Mouse (Mus musculus) adrenal gland (tissue): Measurements from ENCODE around the gene Arhgef10l.

Experiments used
- intact Hi-C: fragments of 180-260 bp; cut with DNase I; formaldehyde crosslinking; loops from one replicate; pipeline ENCODE4 v1.15.1; 2025

Gene Arhgef10l

DNA sequence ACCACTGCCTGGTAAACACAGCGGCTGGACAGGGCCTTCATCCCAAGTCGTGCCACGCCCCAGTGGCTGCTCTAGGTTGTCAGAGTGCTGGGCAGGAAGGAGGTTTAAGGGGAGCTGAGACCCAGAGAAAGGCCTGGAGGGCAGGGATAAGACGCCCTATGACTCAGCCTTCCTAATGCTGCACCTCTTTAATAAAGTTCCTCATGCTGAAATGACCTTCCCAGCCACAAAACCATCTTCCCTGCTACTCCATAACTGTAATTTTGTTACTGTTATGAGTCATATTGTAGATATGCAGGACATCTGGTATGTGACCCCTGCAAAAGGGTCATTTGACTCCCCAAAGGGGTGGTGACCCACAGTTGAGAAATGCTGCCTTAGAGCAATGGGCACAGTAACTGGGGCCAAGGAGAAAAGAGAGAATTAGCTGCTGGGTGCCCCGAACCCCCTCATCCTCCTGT is 128.2 kb downstream of the Arhgef10l start:
- intact Hi-C loops, result loop anchor here (2.0 to 5.0 kb wide), 2 partner anchors 287 to 665 kb away; no protein-coding TSS in a partner anchor

- intact Hi-C loops, result loop anchor here (5.0 kb wide), 1 partner anchor 663 kb away; no protein-coding TSS in a partner anchor
Measured at GRCm38 (mm10) chr4:140535323-140535722, 130.5 kb downstream of the Arhgef10l start.

GRCm38 (mm10) chr4:140532270-140532669 is 133.5 kb downstream of the Arhgef10l start:
- intact Hi-C loops, result no loop called here

GRCm38 (mm10) chr4:140531024-140531423 is 134.8 kb downstream of the Arhgef10l start:
- intact Hi-C loops, result no loop called here

DNA sequence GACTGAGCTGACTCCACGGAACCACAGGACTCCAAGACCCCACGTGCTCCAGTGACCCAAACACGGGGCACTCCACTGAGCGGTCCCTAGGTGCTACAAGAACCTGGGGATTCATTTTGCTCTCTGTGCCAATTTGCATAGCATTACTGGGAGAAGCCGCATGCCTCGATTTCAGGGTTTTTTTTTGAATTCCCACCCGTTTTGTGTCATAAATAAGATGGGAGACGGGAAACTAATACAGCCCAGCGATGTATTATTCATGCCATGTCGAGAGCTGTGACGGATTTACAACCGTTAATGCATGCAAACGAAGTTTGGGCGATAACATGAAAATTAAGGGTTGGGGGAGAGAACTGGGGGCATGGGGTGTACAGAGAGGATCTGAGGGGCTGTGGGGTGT is 136.1 kb downstream of the Arhgef10l start:
- intact Hi-C loops, result no loop called here

DNA sequence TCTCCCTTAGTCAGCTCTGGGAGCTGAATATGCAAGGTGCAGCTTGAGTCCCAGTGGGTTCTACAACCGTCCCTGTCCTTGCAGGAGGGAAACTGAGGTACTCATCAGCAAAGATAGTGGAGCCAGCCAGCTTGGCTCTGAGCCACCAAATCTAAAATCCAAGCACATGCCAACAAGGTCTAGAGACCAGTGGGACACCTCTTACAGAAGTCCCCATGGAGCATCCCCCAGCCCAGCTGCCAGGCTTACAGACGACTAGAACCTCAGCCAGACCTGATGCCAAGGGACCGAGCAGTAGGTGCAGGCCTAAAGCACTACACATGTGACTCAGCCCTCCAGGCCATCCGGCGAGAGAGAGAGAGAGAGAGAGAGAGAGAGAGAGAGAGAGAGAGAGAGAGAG is 137.4 kb downstream of the Arhgef10l start:
- intact Hi-C loops, result no loop called here

DNA sequence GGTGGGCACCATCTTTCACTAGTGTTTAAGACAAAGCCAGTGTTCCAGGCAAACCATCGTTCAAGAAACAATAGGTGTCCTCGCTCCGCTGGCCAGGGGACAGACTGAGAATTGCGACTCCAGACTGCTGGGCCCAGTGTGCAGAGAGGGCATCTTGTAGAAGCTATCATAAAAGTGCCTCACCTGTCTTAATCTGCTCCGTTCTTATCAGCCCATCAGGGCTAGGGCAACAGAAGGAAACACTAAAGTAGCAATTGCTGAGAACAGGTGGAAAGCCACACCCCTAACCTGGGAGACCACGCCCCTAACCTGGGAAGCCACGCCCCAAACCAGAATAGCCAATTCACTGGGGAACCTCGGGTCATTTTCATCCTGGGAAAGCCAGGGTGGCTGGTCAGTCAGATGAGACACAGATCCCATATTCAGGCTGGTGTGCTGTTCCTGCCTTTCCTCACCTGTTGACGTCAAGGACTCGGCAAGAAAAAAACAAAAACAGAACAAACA is 140.1 kb downstream of the Arhgef10l start:
- intact Hi-C loops, result no loop called here

DNA sequence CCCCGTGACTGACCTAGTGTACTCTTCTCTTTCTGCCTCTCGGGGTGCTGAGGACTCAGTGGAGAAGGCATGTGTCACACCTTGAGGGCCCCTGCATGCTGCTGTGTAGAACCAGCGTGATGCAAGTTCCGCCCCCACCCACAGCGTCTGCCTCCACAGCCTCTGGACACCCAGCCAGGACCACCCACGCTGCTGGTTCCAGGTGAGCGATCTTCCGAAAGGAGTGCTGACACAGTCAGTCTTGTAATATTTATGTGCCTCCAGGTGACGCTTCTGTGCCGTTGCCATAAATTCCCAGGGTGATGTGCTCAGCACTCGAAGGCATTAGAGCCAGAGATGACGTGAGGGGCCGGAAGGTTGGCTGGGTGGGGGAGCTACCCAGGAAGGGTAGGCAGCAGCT is 140.9 kb downstream of the Arhgef10l start:
- intact Hi-C loops, result no loop called here

DNA sequence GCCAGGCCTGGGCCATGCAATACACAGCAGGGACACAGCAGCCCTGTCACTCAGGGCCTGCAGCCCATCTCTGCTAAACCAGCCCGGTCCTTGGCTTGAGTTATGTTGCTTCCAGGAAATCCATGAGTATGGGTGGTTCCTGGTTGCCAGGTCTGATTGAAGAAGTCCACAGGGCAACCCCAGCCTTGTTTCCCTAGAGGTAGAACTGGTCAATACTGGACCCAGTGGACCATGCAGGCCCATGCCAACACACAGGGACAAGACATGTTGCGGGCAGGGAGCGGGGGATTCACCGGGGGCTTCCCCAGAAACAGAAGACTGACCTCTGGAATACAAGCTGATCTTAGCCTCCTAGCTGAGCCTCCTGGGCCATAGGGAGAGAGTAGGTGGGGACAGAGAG is 142.9 kb downstream of the Arhgef10l start:
- intact Hi-C loops, result no loop called here

DNA sequence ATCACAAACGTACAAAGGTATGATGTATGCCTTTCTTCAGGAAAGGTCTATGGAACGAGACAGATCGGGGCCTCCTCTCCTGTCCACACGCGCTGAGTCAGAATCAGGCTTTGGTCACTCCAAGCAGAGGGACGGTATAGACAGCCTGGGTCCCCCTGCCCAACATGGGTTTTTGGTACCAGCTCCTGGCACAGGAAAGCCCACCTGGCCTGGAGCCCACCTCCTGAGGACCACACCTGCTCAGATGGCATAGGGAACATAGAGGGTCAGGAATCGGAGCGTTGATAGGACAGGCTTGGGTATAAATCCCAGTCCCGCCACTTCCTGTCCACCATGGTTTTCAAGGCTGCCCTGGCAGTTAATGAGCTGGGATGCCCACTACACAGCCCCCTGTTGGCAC is 145.1 kb downstream of the Arhgef10l start:
- intact Hi-C loops, result no loop called here

DNA sequence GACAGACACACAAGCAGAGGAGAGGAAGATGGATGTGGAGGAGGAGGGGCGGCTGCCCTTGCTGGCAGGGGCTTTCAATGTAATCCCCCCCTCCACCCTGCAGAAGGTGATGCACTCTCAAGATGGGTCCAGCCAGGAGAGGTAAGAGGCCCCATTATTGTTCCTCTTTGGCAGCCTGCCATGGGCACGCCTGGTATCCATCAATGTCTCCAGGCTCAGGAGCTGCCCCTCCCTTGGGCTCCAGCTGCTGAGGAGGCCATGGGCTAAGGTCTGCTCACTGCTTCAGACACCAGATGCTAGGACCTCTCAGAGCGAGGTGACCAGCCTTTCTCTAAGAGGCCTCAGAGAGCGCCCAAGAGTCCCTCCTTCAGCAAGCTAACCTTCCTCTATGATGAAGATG is 152.0 kb downstream of the Arhgef10l start:
- intact Hi-C loops, result no loop called here

GRCm38 (mm10) chr4:140509856-140510255 is 156.0 kb downstream of the Arhgef10l start:
- intact Hi-C loops, result no loop called here

DNA sequence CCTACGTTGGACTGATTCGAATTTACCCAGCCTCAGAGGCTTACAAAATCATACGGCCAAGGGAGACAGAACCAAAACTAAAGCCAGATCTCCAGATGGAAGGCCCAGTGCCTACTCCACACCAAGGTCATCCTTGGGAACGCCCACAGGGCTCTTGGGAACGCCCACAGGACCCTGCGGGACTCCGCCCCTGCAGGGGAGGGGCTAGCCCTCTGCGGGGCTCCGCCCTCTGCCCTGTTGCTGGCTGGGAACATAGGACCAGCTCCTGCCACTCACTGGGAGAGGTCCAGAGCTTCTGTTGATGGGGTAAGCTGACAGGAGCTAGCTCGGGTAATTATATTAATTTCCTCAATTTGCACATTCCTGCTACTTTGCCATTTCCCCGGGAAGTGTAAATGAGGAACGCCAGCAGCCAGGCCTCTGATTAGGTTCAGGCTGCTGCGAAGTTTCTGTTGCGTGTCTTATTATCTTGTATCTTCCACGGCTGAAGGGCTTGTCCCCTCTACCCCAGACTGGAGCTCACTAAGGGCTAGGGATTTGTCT is 158.6 kb downstream of the Arhgef10l start:
- intact Hi-C loops, result no loop called here

DNA sequence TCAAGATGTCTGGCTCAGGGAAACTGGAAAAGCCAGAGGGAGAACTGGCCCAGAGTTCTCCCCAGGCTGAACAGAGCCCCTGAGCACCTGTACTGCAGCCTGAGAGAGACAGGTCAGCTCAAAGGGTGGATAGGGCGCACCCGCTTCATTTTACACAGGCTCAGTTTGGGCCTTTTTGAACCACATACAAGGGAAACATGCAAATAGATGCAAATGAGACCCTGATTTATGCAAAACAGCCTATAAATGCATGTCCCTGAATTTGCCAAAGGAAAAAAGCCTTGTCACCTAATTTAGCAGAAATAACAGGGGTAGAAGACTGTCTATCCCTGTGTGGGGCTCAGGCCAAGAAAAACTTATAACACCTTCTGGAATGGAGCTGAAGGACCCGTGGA is 160.2 kb downstream of the Arhgef10l start:
- intact Hi-C loops, result no loop called here

- intact Hi-C loops, result no loop called here
Measured at GRCm38 (mm10) chr4:140504921-140505607, 160.7 kb downstream of the Arhgef10l start.

DNA sequence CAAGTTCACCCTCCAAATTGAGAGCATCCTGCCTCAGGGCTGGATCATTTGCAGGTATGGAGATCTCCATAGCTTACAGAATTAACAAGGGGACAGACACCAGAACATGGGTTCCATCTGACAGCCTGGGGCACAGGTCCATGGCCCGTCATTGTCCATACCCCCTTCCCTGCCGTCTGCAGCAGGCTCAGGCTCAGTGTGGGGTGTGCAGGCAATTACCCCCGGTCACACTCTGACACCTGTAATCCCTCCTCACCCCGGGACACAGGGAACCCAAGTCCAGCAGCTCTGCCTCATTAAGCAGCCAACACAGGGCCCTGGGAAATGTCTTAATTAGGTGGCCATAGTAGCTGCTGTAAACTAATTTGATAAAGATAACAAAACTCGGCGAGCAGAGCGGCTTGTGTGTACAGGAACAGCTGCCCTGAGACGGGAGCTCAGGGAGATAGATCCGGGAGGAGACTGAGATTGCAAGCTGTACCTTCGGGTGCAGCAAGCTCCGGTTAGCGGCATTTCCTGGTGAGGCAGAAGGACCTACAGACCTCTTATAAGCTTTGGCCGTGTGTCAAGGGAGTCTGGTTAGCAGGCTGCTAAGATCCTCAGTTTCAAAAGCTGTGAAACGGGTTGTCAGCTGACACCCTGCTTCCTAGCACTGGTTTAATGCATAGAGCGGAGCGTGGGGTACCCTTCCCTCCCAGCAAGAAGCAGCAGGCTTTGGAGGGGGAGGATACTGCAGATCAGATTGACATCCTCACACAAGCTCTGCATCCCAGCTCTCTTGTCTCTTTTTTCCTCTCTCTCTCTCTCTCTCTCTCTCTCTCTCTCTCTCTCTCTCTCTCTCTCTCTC is 161.5 kb downstream of the Arhgef10l start:
- intact Hi-C loops, result no loop called here

GRCm38 (mm10) chr4:140500766-140501165 is 165.0 kb downstream of the Arhgef10l start:
- intact Hi-C loops, result no loop called here

- intact Hi-C loops, result no loop called here
Measured at GRCm38 (mm10) chr4:140499571-140499970, 166.2 kb downstream of the Arhgef10l start.

- intact Hi-C loops, result no loop called here
Measured at GRCm38 (mm10) chr4:140497169-140497568, 168.6 kb downstream of the Arhgef10l start.

DNA sequence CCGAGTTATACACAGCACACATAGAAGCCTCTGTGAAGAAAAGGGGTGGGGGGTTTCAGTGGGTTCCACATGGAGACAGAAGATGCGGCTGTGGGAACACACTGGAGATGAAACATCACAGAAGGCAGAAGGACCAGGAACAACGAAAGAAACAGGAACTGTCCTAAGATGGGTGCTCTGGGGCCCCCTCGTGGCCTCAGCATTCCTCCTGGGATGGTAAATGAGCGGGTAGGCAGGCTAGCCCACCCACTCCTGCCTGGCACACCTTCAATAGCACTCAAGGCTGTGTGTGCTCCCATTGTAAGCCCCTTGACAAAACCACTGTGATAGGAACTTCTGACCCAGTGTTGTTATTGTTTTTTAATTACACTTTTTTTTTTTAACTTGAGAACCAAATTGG is 174.3 kb downstream of the Arhgef10l start:
- intact Hi-C loops, result no loop called here

GRCm38 (mm10) chr4:140485442-140485841 is 180.4 kb downstream of the Arhgef10l start:
- intact Hi-C loops, result no loop called here

DNA sequence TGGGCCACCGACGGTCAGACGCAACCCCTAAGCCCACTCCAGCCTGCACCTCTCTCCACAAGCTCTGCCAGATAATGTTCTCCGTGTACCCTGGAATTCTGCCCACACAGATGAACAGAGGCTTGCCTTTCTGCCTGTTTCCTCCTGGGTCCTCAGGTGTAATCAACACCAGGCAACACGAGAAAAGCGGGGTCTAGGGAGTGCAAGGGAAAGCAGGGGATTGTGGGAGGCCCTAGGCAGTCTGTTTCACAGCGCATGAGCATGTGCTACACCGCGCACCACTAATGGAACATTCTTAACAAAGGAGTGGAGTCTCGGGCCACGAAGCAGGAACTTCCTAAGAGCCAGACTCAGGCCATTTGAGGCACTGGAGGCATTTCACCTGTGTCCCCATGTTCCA is 182.7 kb downstream of the Arhgef10l start:
- intact Hi-C loops, result no loop called here
